Mouse (Mus musculus): Measurements from ENCODE around the gene Pou6f1. TPM values are rescaled to one million over a fixed set of nuclear protein-coding genes. Genes with fewer than 3 reads are reported as not detected.
"Not testable (repeated sequence)": the region's sequence is repeated elsewhere in the genome, so short reads cannot be mapped to it uniquely, and the experiment has no call there.

Pou6f1 gene
- polyA plus RNA-seq, 1 experiment from 2014 or later = 4.0 TPM

DNA sequence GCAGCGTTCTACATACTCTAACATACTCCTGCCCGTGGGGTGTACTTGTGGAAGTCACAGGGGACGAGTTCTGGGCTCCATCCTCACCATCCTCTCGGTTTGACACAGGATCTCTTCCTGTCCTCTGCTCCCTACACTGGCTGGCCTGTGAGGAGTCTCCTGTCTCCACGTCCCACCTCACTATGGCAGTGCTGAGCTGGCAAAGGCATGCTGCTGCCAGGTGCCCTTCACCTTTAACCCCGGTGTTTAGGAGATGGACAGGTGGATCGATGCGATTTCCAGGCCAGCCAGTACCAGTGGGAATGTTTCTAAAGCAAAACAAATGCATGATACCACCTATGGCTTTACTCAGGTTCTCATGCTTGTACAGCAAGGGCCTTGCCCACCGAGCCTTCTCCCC lies 24.0 kb upstream of the Pou6f1 start:
- H3K9me3 ChIP-seq (ENCODE audit: control insufficient read depth, low read length) = no peaks in the 10 kb centered on the region
- ATAC-seq (ENCODE audit: low read depth) = no peak
- H3K27me3 ChIP-seq (ENCODE audit: control insufficient read depth, insufficient read depth, low read depth, low read length) = no peaks in the 10 kb centered on the region
- peaks cover 15% of the 10 kb centered on the region for H3K36me3 ChIP-seq (ENCODE audit: control insufficient read depth, insufficient read depth, low read length)
- no peak overlapping the region for H3K9ac ChIP-seq (ENCODE audit: low read length)
- no peak overlapping the region for H3K4me2 ChIP-seq (ENCODE audit: low read depth, low read length)
- 81% methylated on average over 9 of the region's 9 CpGs for WGBS
- no peak overlapping the region for H3K27ac ChIP-seq (ENCODE audit: low read length)
- no peak overlapping the region for H3K4me3 ChIP-seq (ENCODE audit: low read length)
- peaks cover 10% of the 10 kb centered on the region for H3K4me1 ChIP-seq (replicated peaks; ENCODE audit: control insufficient read depth, insufficient read depth, low read length)

DNA sequence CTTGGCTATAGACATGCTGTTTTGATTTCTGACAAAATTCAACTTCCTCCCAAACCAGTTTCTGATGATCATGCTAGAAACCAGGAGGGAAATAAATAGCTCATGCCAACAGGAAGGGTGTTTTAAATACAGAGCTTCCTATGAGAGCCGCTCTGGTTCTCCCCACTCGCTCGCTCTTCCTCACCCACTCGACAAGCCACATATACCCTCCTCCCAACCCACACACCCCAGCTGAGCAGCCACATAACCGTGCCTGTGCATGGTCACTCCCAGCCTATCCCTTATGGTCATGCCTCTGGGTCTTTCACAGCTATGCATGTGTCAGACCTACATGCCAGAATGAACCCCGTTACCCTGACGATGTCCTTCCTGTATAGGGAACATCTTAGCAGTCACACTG lies 22.4 kb upstream of the Pou6f1 start:
- ATAC-seq (ENCODE audit: low read depth) = peak; percentile 68
- Histone ChIP-seq H3K4me1 (replicated peaks; ENCODE audit: control insufficient read depth, insufficient read depth, low read length) (no peaks in the 10 kb centered on the region), H3K4me2 (ENCODE audit: low read depth, low read length) (no peak overlapping the region), H3K9me3 (ENCODE audit: control insufficient read depth, low read length) (no peaks in the 10 kb centered on the region), H3K27ac (ENCODE audit: low read length) (peak overlapping the region; percentile 74), H3K36me3 (ENCODE audit: control insufficient read depth, insufficient read depth, low read length) (peaks cover 21% of the 10 kb centered on the region), H3K27me3 (ENCODE audit: control insufficient read depth, insufficient read depth, low read depth, low read length) (no peaks in the 10 kb centered on the region), H3K9ac (ENCODE audit: low read length) (no peak overlapping the region), H3K4me3 (ENCODE audit: low read length) (no peak overlapping the region)
- WGBS = 68% methylated on average over 7 of the region's 7 CpGs

GRCm38 (mm10) chr15:100621671-100622070 lies 21.9 kb upstream of the Pou6f1 start:
- H3K27me3 ChIP-seq (ENCODE audit: control insufficient read depth, insufficient read depth, low read depth, low read length); H3K9me3 ChIP-seq (ENCODE audit: control insufficient read depth, low read length); H3K4me2 ChIP-seq (ENCODE audit: low read depth, low read length); H3K9ac ChIP-seq (ENCODE audit: low read length); H3K4me1 ChIP-seq (replicated peaks; ENCODE audit: control insufficient read depth, insufficient read depth, low read length); ATAC-seq (ENCODE audit: low read depth); H3K4me3 ChIP-seq (ENCODE audit: low read length): not testable (repeated sequence)
- Histone ChIP-seq H3K36me3 (ENCODE audit: control insufficient read depth, insufficient read depth, low read length) (peaks cover 21% of the 10 kb centered on the region), H3K27ac (ENCODE audit: low read length) (peak overlapping the region; percentile 74)
- WGBS = 64% methylated on average over 9 of the region's 9 CpGs

- Histone ChIP-seq H3K9ac (ENCODE audit: low read length) (no peak overlapping the region), H3K4me2 (ENCODE audit: low read depth, low read length) (no peak overlapping the region), H3K36me3 (ENCODE audit: control insufficient read depth, insufficient read depth, low read length) (peaks cover 21% of the 10 kb centered on the region), H3K27ac (ENCODE audit: low read length) (no peak overlapping the region), H3K9me3 (ENCODE audit: control insufficient read depth, low read length) (no peaks in the 10 kb centered on the region), H3K27me3 (ENCODE audit: control insufficient read depth, insufficient read depth, low read depth, low read length) (no peaks in the 10 kb centered on the region), H3K4me3 (ENCODE audit: low read length) (no peak overlapping the region), H3K4me1 (replicated peaks; ENCODE audit: control insufficient read depth, insufficient read depth, low read length) (peaks cover 7% of the 10 kb centered on the region)
- ATAC-seq (ENCODE audit: low read depth) = no peak
- 63% methylated on average over 7 of the region's 7 CpGs for WGBS
These were observed 19.4 kb upstream of the Pou6f1 start for GRCm38 (mm10) chr15:100619200-100619599.

DNA sequence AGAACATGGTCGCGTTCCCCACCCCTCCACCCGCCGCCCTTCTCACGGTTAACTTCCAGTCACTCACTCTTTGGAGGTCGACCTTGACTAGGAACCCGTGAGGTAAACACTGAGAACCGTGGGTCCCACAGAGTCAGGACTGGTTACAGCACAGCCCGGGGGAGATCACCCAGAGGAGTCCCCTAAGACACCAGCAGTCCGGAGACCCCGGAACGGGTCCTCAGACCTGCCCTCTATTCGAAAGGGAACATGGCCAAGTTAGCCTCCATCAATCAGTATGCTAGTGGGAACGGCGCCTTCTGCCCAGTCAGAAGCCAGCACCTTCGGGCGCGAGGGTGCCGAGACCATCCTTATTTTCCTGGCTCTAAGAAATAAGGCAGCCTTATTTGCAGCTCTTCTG lies 16.4 kb upstream of the Pou6f1 start:
- under 1% methylated on average over 19 of the region's 19 CpGs for WGBS
- Histone ChIP-seq H3K36me3 (ENCODE audit: control insufficient read depth, insufficient read depth, low read length) (peaks cover 21% of the 10 kb centered on the region), H3K27me3 (ENCODE audit: control insufficient read depth, insufficient read depth, low read depth, low read length) (no peaks in the 10 kb centered on the region), H3K4me1 (replicated peaks; ENCODE audit: control insufficient read depth, insufficient read depth, low read length) (peaks cover 13% of the 10 kb centered on the region), H3K9me3 (ENCODE audit: control insufficient read depth, low read length) (no peaks in the 10 kb centered on the region), H3K27ac (ENCODE audit: low read length) (peak overlapping the region; percentile 99), H3K4me3 (ENCODE audit: low read length) (peak overlapping the region; percentile 91), H3K9ac (ENCODE audit: low read length) (peak overlapping the region; percentile 96), H3K4me2 (ENCODE audit: low read depth, low read length) (peak overlapping the region; percentile 88)
- 0 out of 2 replicates have a peak, but pooled peaks have one; percentile 0 for ATAC-seq (ENCODE audit: low read depth)

GRCm38 (mm10) chr15:100615825-100616220 lies 16.0 kb upstream of the Pou6f1 start:
- ATAC-seq (ENCODE audit: low read depth) = peak; percentile 84
- peaks cover 20% of the 10 kb centered on the region for H3K36me3 ChIP-seq (ENCODE audit: control insufficient read depth, insufficient read depth, low read length)
- peak overlapping the region; percentile 99 for H3K27ac ChIP-seq (ENCODE audit: low read length)
- WGBS = under 1% methylated on average over 42 of the region's 43 CpGs
- H3K9ac ChIP-seq (ENCODE audit: low read length) = peak overlapping the region; percentile 96
- peak overlapping the region; percentile 88 for H3K4me2 ChIP-seq (ENCODE audit: low read depth, low read length)
- H3K4me3 ChIP-seq (ENCODE audit: low read length) = peak overlapping the region; percentile 91
- H3K4me1 ChIP-seq (replicated peaks; ENCODE audit: control insufficient read depth, insufficient read depth, low read length) = peaks cover 13% of the 10 kb centered on the region
- H3K27me3 ChIP-seq (ENCODE audit: control insufficient read depth, insufficient read depth, low read depth, low read length) = no peaks in the 10 kb centered on the region
- H3K9me3 ChIP-seq (ENCODE audit: control insufficient read depth, low read length) = no peaks in the 10 kb centered on the region

GRCm38 (mm10) chr15:100614996-100615824 lies 15.4 kb upstream of the Pou6f1 start, which contains the start of gene Dazap2:
Gene Dazap2, plus strand, starts transcription at chr15:100615349.
- no peaks in the 10 kb centered on the region for H3K9me3 ChIP-seq (ENCODE audit: control insufficient read depth, low read length)
- H3K4me2 ChIP-seq (ENCODE audit: low read depth, low read length) = peak within 1 kb of the TSS; percentile 88
- H3K9ac ChIP-seq (ENCODE audit: low read length) = peak within 1 kb of the TSS; percentile 96
- peak within 1 kb of the TSS; percentile 99 for H3K27ac ChIP-seq (ENCODE audit: low read length)
- peaks cover 16% of the 10 kb centered on the region for H3K36me3 ChIP-seq (ENCODE audit: control insufficient read depth, insufficient read depth, low read length)
- H3K4me3 ChIP-seq (ENCODE audit: low read length) = peak within 1 kb of the TSS; percentile 91
- H3K27me3 ChIP-seq (ENCODE audit: control insufficient read depth, insufficient read depth, low read depth, low read length) = no peaks in the 10 kb centered on the region
- peak; percentile 91 for ATAC-seq (ENCODE audit: low read depth)
- H3K4me1 ChIP-seq (replicated peaks; ENCODE audit: control insufficient read depth, insufficient read depth, low read length) = peaks cover 13% of the 10 kb centered on the region
- under 1% methylated on average over 77 of the region's 99 CpGs for WGBS

- peak overlapping the region; percentile 88 for H3K4me2 ChIP-seq (ENCODE audit: low read depth, low read length)
- no peak; the same call in 1 of the 2 replicates for ATAC-seq (ENCODE audit: low read depth)
- H3K9ac ChIP-seq (ENCODE audit: low read length) = peak overlapping the region; percentile 74
- no peaks in the 10 kb centered on the region for H3K27me3 ChIP-seq (ENCODE audit: control insufficient read depth, insufficient read depth, low read depth, low read length)
- peak overlapping the region; percentile 66 for H3K27ac ChIP-seq (ENCODE audit: low read length)
- peak overlapping the region; percentile 91 for H3K4me3 ChIP-seq (ENCODE audit: low read length)
- peaks cover 13% of the 10 kb centered on the region for H3K4me1 ChIP-seq (replicated peaks; ENCODE audit: control insufficient read depth, insufficient read depth, low read length)
- peaks cover 11% of the 10 kb centered on the region for H3K36me3 ChIP-seq (ENCODE audit: control insufficient read depth, insufficient read depth, low read length)
- no peaks in the 10 kb centered on the region for H3K9me3 ChIP-seq (ENCODE audit: control insufficient read depth, low read length)
- WGBS = 7% methylated on average over 43 of the region's 43 CpGs
These were observed 14.6 kb upstream of the Pou6f1 start for GRCm38 (mm10) chr15:100614218-100614995.

- ATAC-seq (ENCODE audit: low read depth) = no peak
- Histone ChIP-seq H3K4me2 (ENCODE audit: low read depth, low read length) (peak overlapping the region; percentile 46), H3K4me3 (ENCODE audit: low read length) (peak overlapping the region; percentile 29), H3K9me3 (ENCODE audit: control insufficient read depth, low read length) (no peaks in the 10 kb centered on the region), H3K27me3 (ENCODE audit: control insufficient read depth, insufficient read depth, low read depth, low read length) (no peaks in the 10 kb centered on the region), H3K27ac (ENCODE audit: low read length) (no peak overlapping the region), H3K36me3 (ENCODE audit: control insufficient read depth, insufficient read depth, low read length) (peaks cover 4% of the 10 kb centered on the region), H3K4me1 (replicated peaks; ENCODE audit: control insufficient read depth, insufficient read depth, low read length) (peaks cover 13% of the 10 kb centered on the region), H3K9ac (ENCODE audit: low read length) (no peak overlapping the region; the same call in 1 of the 2 replicates)
- WGBS = 7% methylated on average over 16 of the region's 16 CpGs
These were observed 13.8 kb upstream of the Pou6f1 start for GRCm38 (mm10) chr15:100613584-100613983.

All from lung, embryonic 16.5 days (tissue).